Mouse (Mus musculus) liver, adult 2 months (tissue): ENCODE results near the gene Galnt10. TPM values are rescaled to one million over a fixed set of nuclear protein-coding genes. Genes with fewer than 3 reads are reported as not detected.

ENCODE experiments used
- DNase-seq: peaks from one replicate; pipeline ENCODE4 v3.0.0-alpha.2; 2011; ENCODE audit warnings: low read depth, low spot score; ENCODE audit errors: extremely low read depth
- H3K27ac ChIP-seq: fragments of 200-500 bp; replicated peaks from 2 replicates; pipeline ENCODE4 v1.5.1; 2012; ENCODE audit warnings: low read depth, mild to moderate bottlenecking, control low read depth, inconsistent platforms, low read length; ENCODE audit not compliant: insufficient read depth
- H3K27me3 ChIP-seq: fragments of 200-500 bp; 2 replicates; pipeline ENCODE4 v1.6.1; 2012; ENCODE audit warnings: mild to moderate bottlenecking, moderate library complexity, low read length, inconsistent platforms; ENCODE audit not compliant: control insufficient read depth, insufficient read depth
- H3K36me3 ChIP-seq: fragments of 200-500 bp; 2 replicates; pipeline ENCODE4 v1.6.1; 2012; ENCODE audit warnings: low read length, inconsistent platforms; ENCODE audit not compliant: control insufficient read depth, insufficient read depth
- H3K4me1 ChIP-seq: fragments of 200-500 bp; 2 replicates; pipeline ENCODE4 v1.6.1; 2011; ENCODE audit warnings: low read length; ENCODE audit not compliant: control insufficient read depth, insufficient read depth
- H3K4me3 ChIP-seq: fragments of 200-500 bp; 2 replicates; pipeline ENCODE4 v1.5.1; 2011; ENCODE audit warnings: low read depth, mild to moderate bottlenecking, control low read depth, low read length, moderate library complexity; ENCODE audit not compliant: insufficient read depth
- H3K79me2 ChIP-seq: fragments of 200-500 bp; 2 replicates; pipeline ENCODE4 v1.6.1; 2012; ENCODE audit warnings: inconsistent platforms, mild to moderate bottlenecking, low read length, moderate library complexity; ENCODE audit not compliant: control insufficient read depth, insufficient read depth
- H3K9ac ChIP-seq: fragments of 200-500 bp; 2 replicates; pipeline ENCODE4 v1.6.1; 2012; ENCODE audit warnings: low read depth, mild to moderate bottlenecking, control low read depth, inconsistent platforms, low read length
- CTCF ChIP-seq: fragments of 200-500 bp; IDR thresholded peaks from 2 replicates; pipeline ENCODE4 v1.5.1; 2011; ENCODE audit warnings: low read depth, low read length, control low read depth
- POLR2A ChIP-seq: fragments of 200-500 bp; IDR thresholded peaks from 2 replicates; pipeline ENCODE4 v1.6.1; 2011; ENCODE audit warnings: low read length, control low read depth; ENCODE audit not compliant: insufficient read depth; ENCODE audit errors: extremely low read depth
- WGBS: fragments of 180-500 bp; shearing (Covaris S2); methylation state at CpG from one replicate; pipeline ENCODE4 v1.1.7; 2018; 5-methylcytosine and 5-hydroxymethylcytosine counted together
- polyA plus RNA-seq: library from polyadenylated mRNA; depleted of rRNA; stranded (reverse); fragments of >200 nt; gene quantifications from 2 replicates; pipeline ENCODE4 v1.2.3, GENCODE M21; 2012
- total RNA-seq: library from RNA; depleted of rRNA; stranded (reverse); fragments of >200 nt; gene quantifications from 2 replicates; pipeline ENCODE4 v1.2.3, GENCODE M21; 2014

Gene Galnt10
- total and polyA plus RNA-seq, 2 experiments = 2.5 to 3.9 TPM

GRCm38 (mm10) chr11:57648196-57648800 is 3.1 kb downstream of the Galnt10 start:
- peaks cover 3% of the 10 kb centered on the region; the same call in 1 of the 2 replicates for H3K79me2 ChIP-seq
- WGBS = 96% methylated on average over 11 of the region's 11 CpGs
- no peaks in the 10 kb centered on the region for H3K27me3 ChIP-seq
- TF ChIP-seq POLR2A (no peak), CTCF (no peak)
- peaks cover 3% of the 10 kb centered on the region for H3K4me1 ChIP-seq
- no peak overlapping the region for H3K4me3 ChIP-seq
- no peak overlapping the region for H3K27ac ChIP-seq
- H3K36me3 ChIP-seq = no peaks in the 10 kb centered on the region
- no peak overlapping the region for H3K9ac ChIP-seq
- DNase-seq = no peak

- H3K9ac ChIP-seq = no peak overlapping the region
- peaks cover 3% of the 10 kb centered on the region; the same call in 1 of the 2 replicates for H3K79me2 ChIP-seq
- no peak overlapping the region for H3K4me3 ChIP-seq
- TF ChIP-seq CTCF = no peak
- TF ChIP-seq POLR2A = no peak
- 88% methylated on average over 4 of the region's 4 CpGs for WGBS
- H3K27me3 ChIP-seq = no peaks in the 10 kb centered on the region
- H3K36me3 ChIP-seq = no peaks in the 10 kb centered on the region
- no peaks in the 10 kb centered on the region; the same call in none of the 2 replicates for H3K4me1 ChIP-seq
- DNase-seq = no peak
- no peak overlapping the region for H3K27ac ChIP-seq
These were observed 4.0 kb downstream of the Galnt10 start for GRCm38 (mm10) chr11:57649269-57649668.

GRCm38 (mm10) chr11:57649671-57650070 is 4.4 kb downstream of the Galnt10 start:
- TF ChIP-seq POLR2A (no peak), CTCF (no peak)
- DNase-seq = no peak
- Histone ChIP-seq H3K4me1 (no peaks in the 10 kb centered on the region; the same call in 1 of the 2 replicates), H3K4me3 (no peak overlapping the region), H3K27me3 (no peaks in the 10 kb centered on the region), H3K9ac (no peak overlapping the region), H3K36me3 (no peaks in the 10 kb centered on the region), H3K27ac (no peak overlapping the region), H3K79me2 (peaks cover 3% of the 10 kb centered on the region; the same call in 1 of the 2 replicates)
- WGBS = 86% methylated on average over 10 of the region's 10 CpGs

GRCm38 (mm10) chr11:57650867-57651266 is 5.6 kb downstream of the Galnt10 start:
- Histone ChIP-seq H3K4me3 (no peak overlapping the region), H3K79me2 (no peaks in the 10 kb centered on the region; the same call in 1 of the 2 replicates), H3K9ac (no peak overlapping the region), H3K36me3 (no peaks in the 10 kb centered on the region), H3K4me1 (no peaks in the 10 kb centered on the region; the same call in 1 of the 2 replicates), H3K27me3 (no peaks in the 10 kb centered on the region), H3K27ac (no peak overlapping the region)
- WGBS = 93% methylated on average over 2 of the region's 2 CpGs
- no peak for DNase-seq
- no peak for TF ChIP-seq POLR2A
- TF ChIP-seq CTCF = no peak

- no peaks in the 10 kb centered on the region for H3K4me1 ChIP-seq
- no peak overlapping the region for H3K9ac ChIP-seq
- no peaks in the 10 kb centered on the region for H3K27me3 ChIP-seq
- no peak overlapping the region for H3K4me3 ChIP-seq
- no peak for TF ChIP-seq POLR2A
- no peak for TF ChIP-seq CTCF
- WGBS = 70% methylated on average over 15 of the region's 15 CpGs
- DNase-seq = no peak
- H3K36me3 ChIP-seq = no peaks in the 10 kb centered on the region
- H3K79me2 ChIP-seq = no peaks in the 10 kb centered on the region; the same call in 1 of the 2 replicates
- H3K27ac ChIP-seq = no peak overlapping the region
These were observed 6.1 kb downstream of the Galnt10 start for GRCm38 (mm10) chr11:57651281-57651810.
